Mouse (Mus musculus) midbrain, embryonic 11.5 days (tissue): ENCODE results near the gene Zdhhc23. TPM values are rescaled to one million over a fixed set of nuclear protein-coding genes. Genes with fewer than 3 reads are reported as not detected.

Experiments used
- ATAC-seq: fragments of 200-750 bp; cut with Nextera tagmentation; 2 replicates; pipeline ENCODE4 v1.8.0; 2017; ENCODE audit warnings: moderate TSS enrichment, moderate library complexity; ENCODE audit not compliant: low FRiP score
- DNase-seq: peaks from one replicate; pipeline ENCODE4 v3.0.0; 2015; ENCODE audit warnings: low spot score; ENCODE audit errors: missing footprints
- H3K27ac ChIP-seq: fragments of 300-500 bp; sonication (generic); 2 replicates; pipeline ENCODE4 v1.5.1; 2014; ENCODE audit warnings: low read depth, low read length
- H3K27me3 ChIP-seq: fragments of 300-500 bp; sonication (generic); 2 replicates; pipeline ENCODE4 v1.6.1; 2014; ENCODE audit warnings: mild to moderate bottlenecking, low read length, moderate library complexity, mixed read lengths; ENCODE audit not compliant: control insufficient read depth, insufficient read depth
- H3K36me3 ChIP-seq: fragments of 300-500 bp; sonication (generic); 2 replicates; pipeline ENCODE4 v1.6.1; 2014; ENCODE audit warnings: mild to moderate bottlenecking, low read length, moderate library complexity, mixed read lengths; ENCODE audit not compliant: control insufficient read depth, insufficient read depth
- H3K4me1 ChIP-seq: fragments of 300-500 bp; sonication (generic); 2 replicates; pipeline ENCODE4 v1.6.1; 2014; ENCODE audit warnings: low read length; ENCODE audit not compliant: control insufficient read depth, insufficient read depth
- H3K4me2 ChIP-seq: fragments of 300-500 bp; sonication (generic); 2 replicates; pipeline ENCODE4 v1.6.1; 2014; ENCODE audit warnings: mild to moderate bottlenecking, moderate library complexity
- H3K4me3 ChIP-seq: fragments of 300-500 bp; sonication (generic); 2 replicates; pipeline ENCODE4 v1.5.1; 2014; ENCODE audit warnings: low read depth, low read length
- H3K9ac ChIP-seq: fragments of 300-500 bp; sonication (generic); 2 replicates; pipeline ENCODE4 v1.6.1; 2014; ENCODE audit warnings: low read length
- H3K9me3 ChIP-seq: fragments of 300-500 bp; sonication (generic); 2 replicates; pipeline ENCODE4 v1.6.1; 2016; ENCODE audit warnings: low read length; ENCODE audit not compliant: control insufficient read depth
- WGBS: fragments of 180-500 bp; shearing (Covaris S2); extraction: QIAGEN DNeasy Blood & Tissue Kit; methylation state at CpG from one replicate; pipeline ENCODE4 v1.1.7; 2014; 5-methylcytosine and 5-hydroxymethylcytosine counted together
- polyA plus RNA-seq: library from polyadenylated mRNA; unstranded; fragments of >200 nt; fragmentation: Nextera tagmentation; extraction: Ambion mirVana; gene quantifications from 2 replicates; pipeline ENCODE4 v1.2.1, GENCODE M21; 2014

Gene Zdhhc23
- polyA plus RNA-seq, 1 experiment from 2014 or later, result 0.20 TPM

- DNase-seq (peak; percentile 4), ATAC-seq (no peak)
- Histone ChIP-seq H3K36me3 (no peaks in the 10 kb centered on the region), H3K4me1 (no peaks in the 10 kb centered on the region), H3K27me3 (no peaks in the 10 kb centered on the region; the same call in 1 of the 2 replicates), H3K27ac (no peak overlapping the region), H3K4me2 (no peak overlapping the region), H3K9ac (no peak overlapping the region), H3K4me3 (no peak overlapping the region), H3K9me3 (no peaks in the 10 kb centered on the region)
- 95% methylated on average over 11 of the region's 11 CpGs for WGBS
Measured at GRCm38 (mm10) chr16:43973147-43973546, 6.4 kb downstream of the Zdhhc23 start.

- no peak overlapping the region for H3K4me3 ChIP-seq
Measured at GRCm38 (mm10) chr16:43972391-43972790, 7.2 kb downstream of the Zdhhc23 start.

GRCm38 (mm10) chr16:43971741-43972140 lies 7.8 kb downstream of the Zdhhc23 start:
- DNase-seq, result no peak

More at GRCm38 (mm10) chr16:43972391-43972790, 7.2 kb downstream of the Zdhhc23 start:
- Histone ChIP-seq H3K9me3 (no peaks in the 10 kb centered on the region), H3K4me2 (no peak overlapping the region), H3K27ac (no peak overlapping the region), H3K9ac (no peak overlapping the region), H3K27me3 (no peaks in the 10 kb centered on the region), H3K4me1 (no peaks in the 10 kb centered on the region), H3K36me3 (no peaks in the 10 kb centered on the region)
- 87% methylated on average over 2 of the region's 2 CpGs for WGBS
- DNase-seq (no peak), ATAC-seq (no peak)

GRCm38 (mm10) chr16:43971189-43971588 lies 8.4 kb downstream of the Zdhhc23 start:
- Histone ChIP-seq H3K27me3 (no peaks in the 10 kb centered on the region), H3K4me1 (no peaks in the 10 kb centered on the region), H3K4me2 (no peak overlapping the region), H3K36me3 (no peaks in the 10 kb centered on the region), H3K27ac (no peak overlapping the region), H3K4me3 (no peak overlapping the region), H3K9me3 (no peaks in the 10 kb centered on the region), H3K9ac (no peak overlapping the region)
- WGBS, result 92% methylated on average over 11 of the region's 11 CpGs
- DNase-seq, result peak; percentile 45
- ATAC-seq, result no peak

More at GRCm38 (mm10) chr16:43971741-43972140, 7.8 kb downstream of the Zdhhc23 start:
- no peaks in the 10 kb centered on the region for H3K9me3 ChIP-seq
- 92% methylated on average over 9 of the region's 9 CpGs for WGBS
- no peaks in the 10 kb centered on the region for H3K27me3 ChIP-seq
- H3K4me2 ChIP-seq, result no peak overlapping the region
- no peaks in the 10 kb centered on the region for H3K36me3 ChIP-seq
- no peak for ATAC-seq
- no peak overlapping the region for H3K9ac ChIP-seq
- no peak overlapping the region for H3K27ac ChIP-seq
- H3K4me3 ChIP-seq, result no peak overlapping the region
- no peaks in the 10 kb centered on the region for H3K4me1 ChIP-seq

- Histone ChIP-seq H3K9me3 (no peaks in the 10 kb centered on the region), H3K4me1 (no peaks in the 10 kb centered on the region), H3K27ac (no peak overlapping the region), H3K4me3 (no peak overlapping the region), H3K9ac (no peak overlapping the region), H3K36me3 (no peaks in the 10 kb centered on the region), H3K4me2 (no peak overlapping the region), H3K27me3 (no peaks in the 10 kb centered on the region)
- 94% methylated on average over 3 of the region's 3 CpGs for WGBS
- ATAC-seq, result no peak
- DNase-seq, result peak; percentile 59
Measured at GRCm38 (mm10) chr16:43970426-43970825, 9.2 kb downstream of the Zdhhc23 start.

- DNase-seq, result no peak
- no peak overlapping the region for H3K4me2 ChIP-seq
Measured at GRCm38 (mm10) chr16:43965781-43966389, 13.7 kb downstream of the Zdhhc23 start.

GRCm38 (mm10) chr16:43963780-43964179 lies 15.8 kb downstream of the Zdhhc23 start:
- DNase-seq, result no peak
- no peak for ATAC-seq
- 73% methylated on average over 3 of the region's 3 CpGs for WGBS
- Histone ChIP-seq H3K27me3 (no peaks in the 10 kb centered on the region), H3K4me1 (no peaks in the 10 kb centered on the region), H3K4me2 (no peak overlapping the region), H3K4me3 (no peak overlapping the region), H3K36me3 (no peaks in the 10 kb centered on the region), H3K9me3 (no peaks in the 10 kb centered on the region), H3K9ac (no peak overlapping the region), H3K27ac (no peak overlapping the region)

More at GRCm38 (mm10) chr16:43965781-43966389, 13.7 kb downstream of the Zdhhc23 start:
- Histone ChIP-seq H3K9ac (no peak overlapping the region), H3K27me3 (no peaks in the 10 kb centered on the region), H3K4me1 (no peaks in the 10 kb centered on the region), H3K9me3 (no peaks in the 10 kb centered on the region), H3K4me3 (no peak overlapping the region), H3K36me3 (no peaks in the 10 kb centered on the region), H3K27ac (no peak overlapping the region)
- no peak for ATAC-seq
- 84% methylated on average over 13 of the region's 13 CpGs for WGBS

GRCm38 (mm10) chr16:43963291-43963690 lies 16.3 kb downstream of the Zdhhc23 start:
- no peak overlapping the region for H3K4me3 ChIP-seq
- no peaks in the 10 kb centered on the region for H3K9me3 ChIP-seq
- ATAC-seq, result no peak
- no peaks in the 10 kb centered on the region for H3K27me3 ChIP-seq
- no peak for DNase-seq
- WGBS, result 87% methylated on average over 9 of the region's 9 CpGs
- no peak overlapping the region for H3K27ac ChIP-seq
- no peak overlapping the region for H3K4me2 ChIP-seq
- H3K36me3 ChIP-seq, result no peaks in the 10 kb centered on the region
- no peaks in the 10 kb centered on the region for H3K4me1 ChIP-seq
- no peak overlapping the region for H3K9ac ChIP-seq

- WGBS, result 87% methylated on average over 4 of the region's 4 CpGs
- Histone ChIP-seq H3K4me3 (no peak overlapping the region), H3K27ac (no peak overlapping the region), H3K27me3 (no peaks in the 10 kb centered on the region), H3K9me3 (no peaks in the 10 kb centered on the region), H3K36me3 (no peaks in the 10 kb centered on the region), H3K9ac (no peak overlapping the region), H3K4me1 (no peaks in the 10 kb centered on the region), H3K4me2 (no peak overlapping the region)
- ATAC-seq (no peak), DNase-seq (no peak)
Measured at GRCm38 (mm10) chr16:43958038-43958437, 21.6 kb downstream of the Zdhhc23 start.
